Mouse (Mus musculus) telencephalon, adult 2 months (tissue): ENCODE data around the gene Celf6.

Source experiments
- DNase-seq: peaks from one replicate; pipeline ENCODE4 v3.0.0-alpha.2; 2011; ENCODE audit warnings: low read depth, low spot score

The Celf6 gene

GRCm38 (mm10) chr9:59584871-59585308, 7.2 kb downstream of the Celf6 start:
- DNase-seq = peak; percentile 75

DNA sequence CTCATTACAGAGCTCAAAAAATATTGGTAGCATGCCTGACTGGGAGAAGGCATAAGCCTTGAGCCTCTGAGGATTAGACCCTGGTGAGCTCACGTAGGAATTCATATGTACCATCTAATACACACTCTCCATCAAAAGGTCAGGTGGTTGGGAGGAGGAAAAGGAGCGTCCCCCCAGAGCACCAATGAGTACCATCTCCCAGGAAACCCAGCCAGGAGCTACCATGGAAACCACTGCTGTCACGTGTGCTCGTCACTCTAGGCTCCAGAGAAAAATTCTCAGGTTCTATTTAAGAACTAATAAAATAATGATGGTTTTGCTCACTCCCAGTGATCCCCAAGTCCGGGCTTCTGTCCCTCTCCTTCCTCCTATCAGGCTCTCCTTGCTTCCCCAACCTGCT, 10.5 kb downstream of the Celf6 start:
- peak; percentile 66 for DNase-seq

DNA sequence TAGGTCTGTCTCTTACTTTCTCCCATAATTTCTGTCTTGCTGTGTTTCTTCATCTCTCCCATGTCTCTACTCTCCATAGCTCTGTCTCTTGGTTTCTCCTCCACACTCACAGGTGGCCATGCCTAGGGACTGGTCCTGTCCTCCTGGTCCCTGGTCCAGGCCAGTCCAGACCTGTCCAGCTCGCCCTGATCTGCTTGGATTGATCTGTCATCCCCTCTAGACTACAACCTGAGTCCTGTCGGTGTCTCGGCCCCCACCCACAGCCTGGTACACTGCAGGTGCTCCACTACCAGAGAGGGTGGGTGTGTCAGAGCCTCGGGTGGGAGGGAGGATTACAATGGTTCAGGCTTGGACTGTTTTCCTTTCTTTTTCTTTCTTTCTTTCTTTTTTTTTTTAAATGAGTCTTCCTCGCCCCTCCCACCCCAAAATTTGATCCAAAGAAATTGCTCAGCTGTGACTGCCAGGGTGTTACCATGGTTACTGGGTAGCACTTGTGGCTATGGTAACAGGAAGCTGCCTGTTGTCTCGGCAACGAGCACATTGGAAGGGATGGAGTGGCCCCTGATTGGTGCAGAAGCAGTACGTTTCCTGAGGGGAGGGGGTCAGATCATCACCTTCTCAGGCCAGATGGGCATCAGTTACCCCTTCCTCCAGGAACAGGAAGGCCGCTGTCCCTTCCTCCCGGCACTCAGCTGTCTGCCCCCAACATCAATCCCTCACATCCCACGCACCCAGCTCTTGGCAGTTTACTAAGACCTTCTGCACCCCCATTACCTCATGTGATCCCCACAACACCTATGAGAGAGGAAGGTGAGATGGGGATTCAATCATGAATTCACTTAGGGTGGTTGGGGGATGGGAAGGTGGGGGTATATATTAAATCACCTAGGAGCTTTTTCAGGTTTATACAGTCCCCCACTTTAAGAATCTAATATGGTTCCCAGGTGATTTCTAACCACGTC, 11.3 kb downstream of the Celf6 start:
- DNase-seq = peak; percentile 95

- DNase-seq = peak; percentile 81
Observed at GRCm38 (mm10) chr9:59589703-59590439, 12.2 kb downstream of the Celf6 start.

DNA sequence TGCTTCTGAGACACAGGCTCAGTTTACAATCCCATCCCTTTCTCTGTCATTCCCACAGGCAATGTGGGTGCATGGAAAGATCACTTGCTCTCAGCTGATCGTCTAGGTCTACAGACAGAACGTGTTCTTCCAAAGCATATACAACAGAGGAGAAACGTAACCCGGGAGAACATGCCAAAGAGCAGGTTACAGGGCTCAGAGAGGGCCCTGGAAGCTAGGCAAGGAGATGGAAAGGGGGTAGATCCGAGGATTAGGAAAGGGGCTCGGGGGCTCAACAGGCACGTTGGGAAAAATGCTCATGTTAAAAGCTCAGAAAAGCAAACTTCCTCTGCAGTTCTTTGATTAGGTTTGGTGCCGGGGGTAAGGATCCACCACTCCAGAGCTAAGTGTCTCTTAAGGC, 23.9 kb downstream of the Celf6 start:
- no peak for DNase-seq

- no peak for DNase-seq
Observed at GRCm38 (mm10) chr9:59605967-59606366, 28.2 kb downstream of the Celf6 start.

DNA sequence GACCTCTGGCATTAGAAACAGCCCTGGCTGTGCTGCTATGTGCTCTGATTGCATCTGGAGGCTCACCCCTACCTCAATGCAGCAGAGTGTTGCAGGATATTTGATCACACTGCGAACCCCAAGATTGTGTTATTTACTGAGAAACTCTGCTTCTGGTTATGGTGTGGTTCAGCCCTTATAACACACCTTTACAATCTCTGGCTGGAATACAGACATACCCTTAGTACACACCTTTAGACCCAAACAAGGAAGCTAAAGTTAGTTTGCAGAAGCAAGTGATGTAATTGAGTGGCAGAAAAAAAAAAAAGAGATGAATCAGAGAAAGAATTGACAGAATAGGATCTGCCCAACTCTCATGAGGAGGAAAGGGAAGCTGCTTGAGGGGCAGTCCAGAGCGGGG, 33.2 kb downstream of the Celf6 start:
- DNase-seq = no peak

DNA sequence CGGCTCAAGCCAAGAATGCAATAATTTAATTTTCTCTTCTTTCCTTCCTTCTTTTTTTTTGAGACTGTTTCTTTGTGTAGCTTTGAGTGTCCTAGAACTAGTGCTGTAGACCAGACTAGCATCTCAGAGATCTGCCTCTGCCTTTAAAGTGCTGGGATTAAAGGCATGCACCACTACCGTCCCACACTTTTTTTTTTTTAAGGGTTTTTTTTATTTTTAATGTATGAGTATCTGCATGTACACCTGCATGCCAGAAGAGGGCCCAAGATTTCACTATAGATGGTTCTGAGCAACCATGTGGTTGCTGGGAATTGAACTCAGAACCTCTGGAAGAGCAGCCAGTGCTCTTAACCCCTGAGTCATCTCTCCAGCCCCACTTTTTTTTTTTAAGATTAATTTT, 38.1 kb downstream of the Celf6 start:
- DNase-seq = no peak

DNA sequence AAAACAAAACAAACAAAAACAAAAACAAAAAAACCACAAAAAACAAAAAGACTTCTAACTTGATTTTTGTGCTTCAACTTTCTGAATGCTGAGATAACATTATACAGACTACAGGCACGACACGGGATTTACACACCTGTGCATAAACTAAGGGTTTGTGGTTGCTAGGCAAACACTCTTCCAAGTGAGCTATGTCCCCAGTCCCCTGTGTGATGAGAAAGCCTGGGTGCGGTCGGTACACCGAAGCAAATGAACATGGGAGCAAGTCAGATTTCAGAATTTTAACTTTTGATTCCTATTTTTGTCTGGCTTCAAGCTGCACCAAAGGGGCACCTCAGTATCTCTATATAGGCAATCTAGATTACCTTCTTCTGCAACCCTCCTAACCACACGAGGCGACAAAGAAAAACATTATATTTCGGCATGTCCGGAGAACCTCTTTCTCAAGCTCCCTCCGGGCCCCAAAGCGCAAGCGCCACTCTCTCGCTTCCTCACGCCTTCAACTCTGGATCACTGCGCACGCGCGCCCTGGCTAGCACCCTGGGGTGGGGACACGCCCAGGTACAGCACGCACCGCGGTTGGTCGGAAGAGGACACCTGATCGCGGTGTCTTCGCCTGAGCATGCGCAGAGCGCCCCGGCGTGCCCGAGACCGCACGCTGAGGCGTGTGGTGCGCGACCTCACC, 39.0 kb downstream of the Celf6 start, which contains the start of gene Parp6:
Gene Parp6, plus strand, starts transcription at position 663 of the 685 bp plus-strand sequence.
- DNase-seq = peak; percentile 97

- DNase-seq = no peak
Observed at GRCm38 (mm10) chr9:59617307-59617973, 39.7 kb downstream of the Celf6 start.

DNA sequence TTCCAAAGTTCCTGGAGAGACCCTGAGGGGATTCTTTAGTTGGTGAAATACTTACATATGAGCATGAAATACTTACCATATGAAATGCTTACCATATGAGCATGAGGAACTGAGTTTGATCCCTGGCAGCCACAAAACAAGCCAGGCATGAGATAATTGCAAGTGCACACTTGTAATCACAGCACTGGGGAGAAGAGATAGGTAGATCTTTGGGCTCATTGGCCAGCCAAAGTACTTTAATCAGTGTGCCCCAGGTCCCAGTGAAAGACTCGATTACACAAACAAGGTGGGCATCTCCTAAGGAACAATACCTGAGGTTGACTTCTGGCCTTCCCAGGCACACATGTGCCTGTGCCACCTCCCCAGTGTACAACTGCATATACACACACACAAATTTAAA, 60.7 kb downstream of the Celf6 start:
- DNase-seq = no peak

GRCm38 (mm10) chr9:59639936-59640335, 62.2 kb downstream of the Celf6 start:
- DNase-seq = no peak

DNA sequence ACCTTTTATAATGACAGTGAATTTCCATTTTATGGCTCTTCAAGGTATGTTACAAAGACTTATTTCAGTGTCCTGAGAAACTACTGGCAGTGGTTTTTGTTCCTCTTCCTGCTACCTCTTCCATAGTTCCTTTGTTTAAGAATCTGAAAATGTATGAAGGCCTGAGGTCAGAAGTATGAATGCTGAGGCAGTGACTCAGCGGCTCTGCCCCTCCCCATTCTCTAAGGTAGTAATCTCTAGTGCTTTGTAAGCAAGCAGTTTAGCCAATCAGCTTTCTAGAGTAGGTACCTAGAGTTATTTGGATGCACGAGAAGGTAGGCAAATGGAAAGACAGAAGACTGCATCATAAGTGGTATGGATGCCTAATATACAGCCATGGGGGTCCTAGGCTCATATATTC, 63.6 kb downstream of the Celf6 start:
- DNase-seq = no peak

DNA sequence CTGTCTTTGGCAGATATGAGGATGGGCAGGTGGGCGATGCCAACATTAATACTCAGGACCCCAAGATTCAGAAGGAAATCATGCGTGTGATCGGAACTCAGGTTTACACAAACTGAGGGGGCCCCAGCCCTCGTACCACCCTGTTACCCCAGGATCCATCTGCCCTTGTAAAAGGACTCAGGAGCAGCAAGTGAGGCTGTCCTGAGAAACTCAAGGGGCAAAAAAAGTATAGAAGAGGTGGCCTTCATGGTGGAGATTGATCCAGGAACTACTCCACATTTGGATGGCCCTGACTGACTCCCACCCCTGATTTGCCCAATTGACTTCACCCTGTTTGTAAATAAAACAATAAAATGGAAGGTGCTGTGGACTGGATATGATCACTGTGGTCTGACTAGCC, 72.2 kb downstream of the Celf6 start:
- no peak for DNase-seq

DNA sequence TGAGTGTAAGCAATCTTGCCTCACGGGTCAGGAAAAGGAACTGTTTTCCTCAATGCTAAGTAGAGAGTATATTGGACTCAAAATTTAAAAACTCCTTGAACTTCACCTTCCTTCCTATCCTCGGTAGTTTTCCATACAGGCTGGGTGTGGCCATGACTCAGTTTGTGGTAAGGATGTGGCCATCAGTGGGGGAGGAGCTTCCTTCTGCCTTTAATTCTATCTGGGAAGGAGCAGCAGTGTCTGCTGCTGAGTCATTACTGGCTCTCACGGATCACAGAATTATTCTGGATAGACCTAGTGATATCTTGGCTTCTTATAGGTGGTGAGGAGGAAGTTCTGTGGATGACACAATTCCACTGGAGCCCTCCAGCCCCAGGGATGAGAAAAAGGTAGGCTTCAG, 75.7 kb downstream of the Celf6 start:
- no peak for DNase-seq

- no peak for DNase-seq
Observed at GRCm38 (mm10) chr9:59654450-59654983, 76.8 kb downstream of the Celf6 start.

DNA sequence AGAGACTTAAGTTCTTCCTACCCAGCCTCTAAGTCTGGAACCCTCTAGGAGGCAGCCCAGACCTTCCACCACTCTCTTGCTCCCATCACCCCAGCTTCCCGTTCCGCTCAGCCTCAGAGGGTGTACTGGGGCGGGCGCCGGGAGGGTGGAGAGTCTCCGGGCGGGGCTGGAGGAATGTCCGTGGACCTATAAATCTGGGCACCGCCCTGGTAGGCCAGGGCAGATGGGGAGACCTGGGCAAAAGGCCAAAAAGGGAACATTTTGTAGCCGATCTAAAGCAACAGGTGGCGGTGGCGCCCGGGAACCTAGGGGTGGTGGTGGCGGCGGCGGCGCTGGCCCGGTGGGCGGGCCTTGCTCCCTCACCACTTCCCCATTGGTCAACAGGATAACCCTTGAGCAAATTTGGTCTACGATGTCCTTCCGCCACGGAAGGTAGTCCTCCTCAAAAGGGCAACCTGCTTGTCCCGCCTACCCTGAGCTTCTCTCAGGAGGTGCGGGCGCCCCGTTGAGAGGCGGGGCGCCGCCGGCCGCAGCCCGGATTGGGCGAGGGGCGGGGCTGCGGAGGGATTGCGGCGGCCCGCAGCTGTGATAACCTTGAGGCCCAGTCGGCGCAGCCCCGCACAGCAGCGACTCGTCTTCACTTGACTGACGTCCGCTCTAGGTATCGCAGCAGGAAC, 78.4 kb downstream of the Celf6 start, which contains the start of gene Pkm:
Gene Pkm, plus strand, starts transcription at position 411 of the 677 bp plus-strand sequence.
- DNase-seq = peak; percentile 100
